Mouse (Mus musculus): ENCODE data around the gene Acacb.

- TF ChIP-seq GATA1 (IDR thresholded peaks at IDR 0.05; ENCODE audit: borderline replicate concordance, low read length) (no peak), FLI1 (IDR thresholded peaks at IDR 0.05; ENCODE audit: low read length) (no peak)
Observed at GRCm38 (mm10) chr5:114106391-114106935, 39.9 kb upstream of the Acacb start.
